Mouse (Mus musculus) kidney, embryonic 16.5 days (tissue): Measurements from ENCODE around the gene Fam32a. TPM values are rescaled to one million over a fixed set of nuclear protein-coding genes. Genes with fewer than 3 reads are reported as not detected.

ENCODE experiments used
- ATAC-seq: fragments of 200-750 bp; cut with Nextera tagmentation; 2 replicates; pipeline ENCODE4 v1.8.0; 2017; ENCODE audit warnings: moderate TSS enrichment; ENCODE audit not compliant: low FRiP score, low TSS enrichment
- H3K27ac ChIP-seq: fragments of 300-500 bp; sonication (generic); 2 replicates; pipeline ENCODE4 v1.5.1; 2014; ENCODE audit warnings: low read length
- H3K27me3 ChIP-seq: fragments of 300-500 bp; sonication (generic); 2 replicates; pipeline ENCODE4 v1.6.1; 2014; ENCODE audit warnings: low read length, control low read depth, mixed read lengths; ENCODE audit not compliant: insufficient read depth
- H3K36me3 ChIP-seq: fragments of 300-500 bp; sonication (generic); 2 replicates; pipeline ENCODE4 v1.6.1; 2014; ENCODE audit warnings: low read length, control low read depth, mixed read lengths; ENCODE audit not compliant: insufficient read depth
- H3K4me1 ChIP-seq: fragments of 300-500 bp; sonication (generic); 2 replicates; pipeline ENCODE4 v1.6.1; 2014; ENCODE audit warnings: low read length, control low read depth, mixed read lengths; ENCODE audit not compliant: insufficient read depth
- H3K4me2 ChIP-seq: fragments of 300-500 bp; sonication (generic); replicated peaks from 2 replicates; pipeline ENCODE4 v1.6.1; 2014; ENCODE audit warnings: low read depth, low read length
- H3K4me3 ChIP-seq: fragments of 300-500 bp; sonication (generic); 2 replicates; pipeline ENCODE4 v1.5.1; 2014; ENCODE audit warnings: mild to moderate bottlenecking, low read length
- H3K9ac ChIP-seq: fragments of 300-500 bp; sonication (generic); replicated peaks from 2 replicates; pipeline ENCODE4 v1.6.1; 2014; ENCODE audit warnings: low read length
- H3K9me3 ChIP-seq: fragments of 300-500 bp; sonication (generic); 2 replicates; pipeline ENCODE4 v1.6.1; 2016; ENCODE audit warnings: low read length, control low read depth
- WGBS: fragments of 180-500 bp; shearing (Covaris S2); extraction: QIAGEN DNeasy Blood & Tissue Kit; methylation state at CpG from one replicate; pipeline ENCODE4 v1.1.7; 2014; 5-methylcytosine and 5-hydroxymethylcytosine counted together
- polyA plus RNA-seq: library from polyadenylated mRNA; unstranded; fragments of >200 nt; fragmentation: Nextera tagmentation; extraction: Ambion mirVana; gene quantifications from 2 replicates; pipeline ENCODE4 v1.2.1, GENCODE M21; 2015

The Fam32a gene
- polyA plus RNA-seq, 1 experiment from 2014 or later = 79.5 TPM

- ATAC-seq = no peak; the same call in 1 of the 2 replicates
- no peak overlapping the region for H3K27ac ChIP-seq
Measured at GRCm38 (mm10) chr8:72210222-72210621, 9.3 kb upstream of the Fam32a start.

GRCm38 (mm10) chr8:72210710-72211109, 8.8 kb upstream of the Fam32a start:
- ATAC-seq = no peak
- no peak overlapping the region for H3K4me3 ChIP-seq
- no peaks in the 10 kb centered on the region for H3K9me3 ChIP-seq
- H3K36me3 ChIP-seq = no peaks in the 10 kb centered on the region
- no peaks in the 10 kb centered on the region for H3K4me1 ChIP-seq
- no peak overlapping the region for H3K27ac ChIP-seq
- H3K9ac ChIP-seq = no peak overlapping the region
- 57% methylated on average over 2 of the region's 2 CpGs for WGBS
- no peak overlapping the region for H3K4me2 ChIP-seq
- H3K27me3 ChIP-seq = 0 out of 2 replicates have a peak, but pooled peaks cover 6% of the 10 kb centered on the region

More at GRCm38 (mm10) chr8:72210222-72210621, 9.3 kb upstream of the Fam32a start:
- Histone ChIP-seq H3K27me3 (0 out of 2 replicates have a peak, but pooled peaks cover 6% of the 10 kb centered on the region), H3K4me3 (no peak overlapping the region), H3K9ac (no peak overlapping the region), H3K36me3 (no peaks in the 10 kb centered on the region), H3K4me1 (no peaks in the 10 kb centered on the region), H3K9me3 (no peaks in the 10 kb centered on the region), H3K4me2 (no peak overlapping the region)
- WGBS = 74% methylated on average over 4 of the region's 4 CpGs

- H3K27ac ChIP-seq = no peak overlapping the region
- no peak for ATAC-seq
- H3K9ac ChIP-seq = no peak overlapping the region
- WGBS = 75% methylated on average over 1 of the region's 1 CpGs
- H3K4me2 ChIP-seq = no peak overlapping the region
- H3K36me3 ChIP-seq = no peaks in the 10 kb centered on the region
- no peaks in the 10 kb centered on the region for H3K4me1 ChIP-seq
- H3K4me3 ChIP-seq = no peak overlapping the region
- H3K27me3 ChIP-seq = 0 out of 2 replicates have a peak, but pooled peaks cover 6% of the 10 kb centered on the region
- H3K9me3 ChIP-seq = no peaks in the 10 kb centered on the region
Measured at GRCm38 (mm10) chr8:72211846-72212245, 7.7 kb upstream of the Fam32a start.

GRCm38 (mm10) chr8:72212751-72213150, 6.8 kb upstream of the Fam32a start, which contains the start of gene Cib3:
TSS of gene Cib3 (minus strand) at chr8:72212837.
- Histone ChIP-seq H3K9ac (no peak within 1 kb of the TSS), H3K4me2 (no peak within 1 kb of the TSS), H3K27me3 (0 out of 2 replicates have a peak, but pooled peaks cover 9% of the 10 kb centered on the region), H3K9me3 (no peaks in the 10 kb centered on the region), H3K4me3 (no peak within 1 kb of the TSS), H3K4me1 (no peaks in the 10 kb centered on the region), H3K27ac (no peak within 1 kb of the TSS), H3K36me3 (no peaks in the 10 kb centered on the region)
- ATAC-seq = no peak
- WGBS = 44% methylated on average over 4 of the region's 4 CpGs

GRCm38 (mm10) chr8:72213536-72213935, 6.0 kb upstream of the Fam32a start, which contains the start of gene Gm11034:
TSS of gene Gm11034 (minus strand) at chr8:72213636.
- Histone ChIP-seq H3K27ac (no peak within 1 kb of the TSS), H3K4me3 (no peak within 1 kb of the TSS), H3K27me3 (0 out of 2 replicates have a peak, but pooled peaks cover 9% of the 10 kb centered on the region), H3K9ac (no peak within 1 kb of the TSS), H3K9me3 (no peaks in the 10 kb centered on the region), H3K36me3 (no peaks in the 10 kb centered on the region), H3K4me1 (no peaks in the 10 kb centered on the region), H3K4me2 (no peak within 1 kb of the TSS)
- no peak for ATAC-seq
- 75% methylated on average over 4 of the region's 4 CpGs for WGBS

GRCm38 (mm10) chr8:72215060-72215459, 4.5 kb upstream of the Fam32a start:
- Histone ChIP-seq H3K36me3 (no peaks in the 10 kb centered on the region), H3K27ac (no peak overlapping the region), H3K4me3 (no peak overlapping the region), H3K27me3 (0 out of 2 replicates have a peak, but pooled peaks cover 9% of the 10 kb centered on the region), H3K4me2 (no peak overlapping the region), H3K9ac (no peak overlapping the region), H3K4me1 (no peaks in the 10 kb centered on the region), H3K9me3 (no peaks in the 10 kb centered on the region)
- ATAC-seq = no peak
- 48% methylated on average over 2 of the region's 2 CpGs for WGBS

GRCm38 (mm10) chr8:72215871-72216270, 3.7 kb upstream of the Fam32a start:
- Histone ChIP-seq H3K9ac (no peak overlapping the region), H3K27me3 (0 out of 2 replicates have a peak, but pooled peaks cover 9% of the 10 kb centered on the region), H3K36me3 (no peaks in the 10 kb centered on the region), H3K4me3 (no peak overlapping the region), H3K4me1 (peaks cover 6% of the 10 kb centered on the region), H3K4me2 (no peak overlapping the region), H3K27ac (no peak overlapping the region), H3K9me3 (no peaks in the 10 kb centered on the region)
- ATAC-seq = no peak
- WGBS = 22% methylated on average over 1 of the region's 1 CpGs

- H3K4me2 ChIP-seq = peak overlapping the region; percentile 68
Measured at GRCm38 (mm10) chr8:72218781-72219540, 569 bp upstream of the Fam32a start.

GRCm38 (mm10) chr8:72220758-72221157, 1.2 kb downstream of the Fam32a start:
- peak overlapping the region; percentile 68 for H3K4me2 ChIP-seq
- H3K36me3 ChIP-seq = peaks cover 27% of the 10 kb centered on the region
- no peak for ATAC-seq
- no peaks in the 10 kb centered on the region for H3K9me3 ChIP-seq
- no peak overlapping the region for H3K27ac ChIP-seq
- H3K4me1 ChIP-seq = peaks cover 7% of the 10 kb centered on the region
- peak overlapping the region; percentile 81 for H3K4me3 ChIP-seq
- no peak overlapping the region for H3K9ac ChIP-seq
- WGBS = 81% methylated on average over 4 of the region's 4 CpGs
- H3K27me3 ChIP-seq = 0 out of 2 replicates have a peak, but pooled peaks cover 3% of the 10 kb centered on the region

More at GRCm38 (mm10) chr8:72218781-72219540, 569 bp upstream of the Fam32a start:
- peaks cover 23% of the 10 kb centered on the region for H3K36me3 ChIP-seq
- H3K4me1 ChIP-seq = peaks cover 7% of the 10 kb centered on the region
- H3K9ac ChIP-seq = no peak overlapping the region; the same call in 1 of the 2 replicates
- H3K27ac ChIP-seq = peak overlapping the region; percentile 41; the same call in 1 of the 2 replicates
- ATAC-seq = peak; percentile 25; the same call in 1 of the 2 replicates
- WGBS = 73% methylated on average over 9 of the region's 10 CpGs
- no peaks in the 10 kb centered on the region for H3K9me3 ChIP-seq
- H3K4me3 ChIP-seq = peak overlapping the region; percentile 81
- 0 out of 2 replicates have a peak, but pooled peaks cover 9% of the 10 kb centered on the region for H3K27me3 ChIP-seq

GRCm38 (mm10) chr8:72222656-72223055, 3.1 kb downstream of the Fam32a start:
- no peaks in the 10 kb centered on the region for H3K9me3 ChIP-seq
- no peak overlapping the region for H3K4me3 ChIP-seq
- no peak overlapping the region for H3K9ac ChIP-seq
- WGBS = 89% methylated on average over 5 of the region's 5 CpGs
- peaks cover 7% of the 10 kb centered on the region for H3K4me1 ChIP-seq
- no peak overlapping the region for H3K4me2 ChIP-seq
- H3K36me3 ChIP-seq = peaks cover 27% of the 10 kb centered on the region
- ATAC-seq = no peak
- H3K27ac ChIP-seq = no peak overlapping the region
- H3K27me3 ChIP-seq = no peaks in the 10 kb centered on the region
